Mouse (Mus musculus): ENCODE results near the gene Cct8l1.

Gene Cct8l1

GRCm38 (mm10) chr5:25530629-25531028 is 14.8 kb downstream of the Cct8l1 start:
- no peak for DNase-seq (ENCODE audit: low spot score)

- no peak for DNase-seq (ENCODE audit: low spot score)
These were observed 16.6 kb downstream of the Cct8l1 start for GRCm38 (mm10) chr5:25532256-25533147.

GRCm38 (mm10) chr5:25533298-25533697 is 17.4 kb downstream of the Cct8l1 start:
- DNase-seq (ENCODE audit: low spot score): no peak

GRCm38 (mm10) chr5:25535566-25535965 is 19.7 kb downstream of the Cct8l1 start:
- no peak for DNase-seq (ENCODE audit: low spot score)

- DNase-seq (ENCODE audit: low spot score): no peak
These were observed 20.6 kb downstream of the Cct8l1 start for GRCm38 (mm10) chr5:25536451-25536850.

GRCm38 (mm10) chr5:25536921-25537409 is 21.1 kb downstream of the Cct8l1 start:
- no peak for DNase-seq (ENCODE audit: low spot score)

GRCm38 (mm10) chr5:25540412-25540811 is 24.5 kb downstream of the Cct8l1 start:
- DNase-seq (ENCODE audit: low spot score): no peak

- DNase-seq (ENCODE audit: low spot score): no peak
These were observed 25.1 kb downstream of the Cct8l1 start for GRCm38 (mm10) chr5:25540921-25541320.

- DNase-seq (ENCODE audit: low spot score): no peak
These were observed 25.8 kb downstream of the Cct8l1 start for GRCm38 (mm10) chr5:25541661-25542060.

GRCm38 (mm10) chr5:25544061-25544460 is 28.2 kb downstream of the Cct8l1 start:
- DNase-seq (ENCODE audit: low spot score): peak; percentile 84

GRCm38 (mm10) chr5:25544566-25544965 is 28.7 kb downstream of the Cct8l1 start:
- no peak for DNase-seq (ENCODE audit: low spot score)

GRCm38 (mm10) chr5:25546912-25547311 is 31.0 kb downstream of the Cct8l1 start:
- no peak for DNase-seq (ENCODE audit: low spot score)

- DNase-seq (ENCODE audit: low spot score): no peak
These were observed 35.0 kb downstream of the Cct8l1 start for GRCm38 (mm10) chr5:25550912-25551311.

- no peak for DNase-seq (ENCODE audit: low spot score)
These were observed 38.3 kb downstream of the Cct8l1 start for GRCm38 (mm10) chr5:25554210-25554609.

- no peak for DNase-seq (ENCODE audit: low spot score)
These were observed 38.8 kb downstream of the Cct8l1 start for GRCm38 (mm10) chr5:25554689-25555088.

GRCm38 (mm10) chr5:25555684-25556083 is 39.8 kb downstream of the Cct8l1 start:
- DNase-seq (ENCODE audit: low spot score): no peak

GRCm38 (mm10) chr5:25556363-25556762 is 40.5 kb downstream of the Cct8l1 start:
- DNase-seq (ENCODE audit: low spot score): no peak
